Mouse (Mus musculus) hindbrain, embryonic 15.5 days (tissue): Measurements from ENCODE around the gene Sphkap. TPM values are rescaled to one million over a fixed set of nuclear protein-coding genes. Genes with fewer than 3 reads are reported as not detected.
A peak's percentile ranks its signal among the peaks of the same experiment; 100 is the strongest.

Experiments
- ATAC-seq: fragments of 200-750 bp; cut with Nextera tagmentation; 2 replicates; pipeline ENCODE4 v1.8.0; 2017; ENCODE audit warnings: low read depth, moderate number of reproducible peaks, moderate TSS enrichment; ENCODE audit not compliant: low FRiP score
- H3K27ac ChIP-seq: fragments of 300-500 bp; sonication (generic); replicated peaks from 2 replicates; pipeline ENCODE4 v1.5.1; 2015; ENCODE audit warnings: mild to moderate bottlenecking, inconsistent platforms
- H3K27me3 ChIP-seq: fragments of 300-500 bp; sonication (generic); 2 replicates; pipeline ENCODE4 v1.6.1; 2015; ENCODE audit warnings: control low read depth, inconsistent platforms
- H3K36me3 ChIP-seq: fragments of 300-500 bp; sonication (generic); 2 replicates; pipeline ENCODE4 v1.6.1; 2015; ENCODE audit warnings: control low read depth, inconsistent platforms
- H3K4me1 ChIP-seq: fragments of 300-500 bp; sonication (generic); replicated peaks from 2 replicates; pipeline ENCODE4 v1.6.1; 2015; ENCODE audit warnings: control low read depth, inconsistent platforms
- H3K4me2 ChIP-seq: fragments of 300-500 bp; sonication (generic); 2 replicates; pipeline ENCODE4 v1.6.1; 2015; ENCODE audit warnings: moderate library complexity, mild to moderate bottlenecking, inconsistent platforms
- H3K4me3 ChIP-seq: fragments of 300-500 bp; sonication (generic); 2 replicates; pipeline ENCODE4 v1.5.1; 2015; ENCODE audit warnings: mild to moderate bottlenecking, inconsistent platforms
- H3K9ac ChIP-seq: fragments of 300-500 bp; sonication (generic); 2 replicates; pipeline ENCODE4 v1.6.1; 2015; ENCODE audit warnings: inconsistent platforms
- H3K9me3 ChIP-seq: fragments of 300-500 bp; sonication (generic); 2 replicates; pipeline ENCODE4 v1.6.1; 2016; ENCODE audit warnings: control low read depth, inconsistent platforms
- WGBS: fragments of 180-500 bp; shearing (Covaris S2); methylation state at CpG from one replicate; pipeline ENCODE4 v1.1.7; 2015; 5-methylcytosine and 5-hydroxymethylcytosine counted together
- polyA plus RNA-seq: library from polyadenylated mRNA; unstranded; fragments of >200 nt; fragmentation: Nextera tagmentation; extraction: Ambion mirVana; gene quantifications from 2 replicates; pipeline ENCODE4 v1.2.1, GENCODE M21; 2015

Sphkap gene
- polyA plus RNA-seq, 1 experiment from 2014 or later = 20.3 TPM

DNA sequence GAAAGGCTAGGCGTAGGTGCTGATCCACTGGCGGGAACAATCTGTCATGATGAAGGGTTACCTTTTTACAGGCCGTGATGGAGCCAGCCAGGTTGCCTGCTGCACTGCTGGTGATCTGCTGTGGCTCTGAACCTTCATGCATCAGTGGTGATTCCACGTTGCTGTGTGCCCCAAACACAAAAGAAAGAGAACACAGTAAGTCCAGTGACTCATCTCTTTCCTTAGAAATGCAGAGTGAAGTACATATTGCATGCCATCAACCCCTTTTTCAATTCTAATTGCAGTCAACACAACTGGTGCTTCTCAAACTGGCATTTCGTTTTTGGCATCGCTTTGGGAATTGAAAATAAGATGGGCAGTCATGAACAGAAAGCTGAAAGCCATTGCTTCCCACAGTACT, 45.8 kb downstream of the Sphkap start:
- Histone ChIP-seq H3K27me3 (no peaks in the 10 kb centered on the region), H3K27ac (no peak overlapping the region), H3K36me3 (no peaks in the 10 kb centered on the region), H3K9me3 (no peaks in the 10 kb centered on the region), H3K9ac (no peak overlapping the region), H3K4me2 (no peak overlapping the region), H3K4me1 (no peaks in the 10 kb centered on the region), H3K4me3 (no peak overlapping the region)
- whole genome bisulfite sequencing = 79% methylated on average over 6 of the region's 6 CpGs
- no peak for ATAC-seq

DNA sequence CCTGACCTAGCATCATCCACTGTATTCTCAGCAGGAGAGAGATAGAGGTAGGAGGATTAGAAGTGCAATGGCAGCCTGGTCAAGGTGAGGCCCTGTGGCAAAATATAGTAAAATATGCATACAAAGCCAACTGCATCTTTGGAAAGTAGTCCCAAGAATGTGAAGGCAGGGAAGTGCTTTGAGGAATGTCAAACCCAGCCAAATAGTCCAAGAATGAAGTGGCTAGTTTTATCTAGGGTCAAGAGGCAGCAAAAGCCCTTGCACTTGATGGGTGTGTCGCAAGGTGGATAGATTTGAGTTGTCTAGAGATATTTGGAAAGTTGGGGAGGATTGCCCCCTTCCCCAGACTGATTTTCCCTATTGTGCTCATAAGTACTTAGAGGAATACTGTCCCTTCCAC, 61.5 kb downstream of the Sphkap start:
- no peak overlapping the region for H3K9ac ChIP-seq
- no peaks in the 10 kb centered on the region for H3K9me3 ChIP-seq
- H3K4me1 ChIP-seq = no peaks in the 10 kb centered on the region
- WGBS = 93% methylated on average over 1 of the region's 1 CpGs
- no peaks in the 10 kb centered on the region for H3K36me3 ChIP-seq
- no peak for ATAC-seq
- H3K4me3 ChIP-seq = no peak overlapping the region
- no peak overlapping the region for H3K4me2 ChIP-seq
- H3K27me3 ChIP-seq = no peaks in the 10 kb centered on the region
- no peak overlapping the region for H3K27ac ChIP-seq

DNA sequence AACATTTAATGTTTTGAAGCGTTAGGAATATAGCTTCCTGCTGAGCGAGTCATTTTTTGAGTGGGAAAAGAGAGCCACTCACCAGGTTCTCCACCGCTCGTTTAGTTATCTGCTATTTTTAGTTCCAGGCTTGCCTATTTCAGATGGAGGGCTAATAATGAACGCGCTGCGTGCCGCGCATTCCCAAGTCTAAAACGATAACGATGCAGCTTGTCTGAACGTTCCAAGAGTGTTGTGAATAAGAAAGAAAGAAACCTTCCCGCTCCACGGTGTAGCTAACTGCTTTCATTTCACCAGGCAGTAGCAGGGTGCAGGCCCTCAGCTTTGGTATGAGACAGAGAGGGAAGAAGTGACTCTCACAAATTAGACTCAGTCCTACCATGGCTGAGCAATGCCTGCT, 62.4 kb downstream of the Sphkap start:
- Histone ChIP-seq H3K4me2 (no peak overlapping the region), H3K9me3 (no peaks in the 10 kb centered on the region), H3K4me1 (no peaks in the 10 kb centered on the region), H3K4me3 (no peak overlapping the region), H3K27me3 (no peaks in the 10 kb centered on the region), H3K36me3 (no peaks in the 10 kb centered on the region), H3K27ac (no peak overlapping the region), H3K9ac (no peak overlapping the region)
- 0 out of 2 replicates have a peak, but pooled peaks have one; percentile 30 for ATAC-seq
- 76% methylated on average over 14 of the region's 14 CpGs for WGBS

DNA sequence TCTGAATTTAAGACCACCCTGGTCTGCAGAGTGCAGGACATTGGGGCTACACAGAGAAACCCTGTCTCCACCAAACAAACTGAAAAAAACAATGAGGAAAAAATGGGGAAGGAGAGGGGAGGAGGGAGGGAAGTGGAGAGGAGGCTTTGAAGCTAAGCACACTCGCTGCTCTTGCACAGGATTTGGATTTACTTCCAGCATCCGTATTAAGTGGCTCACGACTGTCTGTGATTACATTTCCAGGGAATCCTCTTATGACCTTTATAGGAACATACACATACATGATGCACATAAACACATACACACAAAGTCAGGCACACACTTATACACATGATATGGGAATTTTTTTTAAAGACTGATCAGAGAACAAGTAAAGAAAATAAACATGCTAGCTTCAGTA, 62.9 kb downstream of the Sphkap start:
- H3K9me3 ChIP-seq = no peaks in the 10 kb centered on the region
- no peak overlapping the region for H3K9ac ChIP-seq
- no peak overlapping the region for H3K4me3 ChIP-seq
- H3K27ac ChIP-seq = no peak overlapping the region
- no peaks in the 10 kb centered on the region for H3K36me3 ChIP-seq
- no peaks in the 10 kb centered on the region for H3K27me3 ChIP-seq
- H3K4me1 ChIP-seq = no peaks in the 10 kb centered on the region
- no peak for ATAC-seq
- no peak overlapping the region for H3K4me2 ChIP-seq
- WGBS = 68% methylated on average over 3 of the region's 3 CpGs

DNA sequence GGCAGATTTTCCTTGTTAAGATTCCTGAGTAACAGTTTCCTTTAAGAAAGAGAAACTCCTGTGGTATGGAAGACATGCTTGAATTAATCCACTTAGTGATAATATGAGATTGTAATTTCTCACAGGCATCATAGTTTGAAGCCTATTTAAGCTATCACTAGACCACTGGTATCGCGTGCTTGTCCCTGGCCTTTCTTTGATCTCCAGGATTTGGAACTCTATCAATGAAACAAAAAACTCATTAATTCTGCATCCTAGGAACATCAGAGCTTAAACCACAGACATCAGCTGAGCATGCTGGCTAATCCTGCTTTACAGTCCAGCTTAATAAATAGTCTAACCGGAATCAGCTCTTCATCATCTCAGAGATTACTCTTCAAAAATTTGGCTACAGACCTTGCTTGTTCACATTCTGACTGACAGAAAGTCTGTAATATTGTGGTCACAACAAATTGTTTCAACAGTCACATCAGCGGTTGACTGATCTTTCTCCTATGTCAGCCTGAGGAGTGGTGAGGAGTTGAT, 65.2 kb downstream of the Sphkap start:
- Histone ChIP-seq H3K4me1 (no peaks in the 10 kb centered on the region), H3K9ac (no peak overlapping the region), H3K27ac (no peak overlapping the region), H3K4me2 (no peak overlapping the region), H3K9me3 (no peaks in the 10 kb centered on the region), H3K4me3 (no peak overlapping the region), H3K27me3 (no peaks in the 10 kb centered on the region), H3K36me3 (no peaks in the 10 kb centered on the region)
- no peak for ATAC-seq
- WGBS = 79% methylated on average over 4 of the region's 4 CpGs

DNA sequence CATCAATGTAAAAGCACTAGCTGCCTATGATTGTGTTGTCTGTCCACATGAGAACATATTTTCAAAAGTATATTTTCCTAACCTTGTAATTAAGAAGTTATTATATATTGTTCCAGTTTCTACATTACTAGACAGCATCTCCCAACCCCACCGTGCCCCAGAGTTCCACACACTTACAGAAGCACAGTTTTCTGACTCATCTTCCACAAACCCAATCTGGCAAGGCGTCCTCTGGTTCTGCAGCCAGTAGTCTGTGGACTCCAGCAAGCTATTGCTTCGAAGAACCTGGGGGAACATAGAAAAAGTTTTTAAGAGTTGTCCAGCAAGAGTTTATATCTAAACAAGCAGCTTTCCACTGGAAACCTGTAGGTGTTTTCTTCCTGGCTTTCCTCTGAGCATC, 68.6 kb downstream of the Sphkap start:
- Histone ChIP-seq H3K36me3 (no peaks in the 10 kb centered on the region), H3K27me3 (no peaks in the 10 kb centered on the region), H3K4me2 (no peak overlapping the region), H3K9me3 (no peaks in the 10 kb centered on the region), H3K4me1 (no peaks in the 10 kb centered on the region), H3K9ac (no peak overlapping the region), H3K4me3 (no peak overlapping the region), H3K27ac (no peak overlapping the region)
- ATAC-seq = no peak
- WGBS = 90% methylated on average over 3 of the region's 3 CpGs

DNA sequence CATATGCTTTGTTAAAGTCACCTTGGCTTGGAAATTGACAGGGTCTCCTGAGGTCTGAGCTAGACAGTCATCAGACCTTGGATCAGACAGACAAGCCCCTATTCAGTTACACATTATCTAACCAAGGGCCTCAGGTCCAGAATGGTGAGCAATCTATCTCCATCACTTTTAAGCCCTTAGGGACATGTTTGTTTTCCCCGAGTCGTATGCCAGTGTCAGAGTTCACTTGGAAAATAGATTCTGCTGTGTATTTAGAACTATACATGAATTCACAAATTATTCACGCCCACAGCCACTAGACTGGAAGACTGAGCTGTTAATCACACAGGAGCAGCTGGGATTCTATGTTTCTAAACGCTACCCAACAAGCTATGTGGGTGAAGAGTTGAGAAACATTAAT, 91.1 kb downstream of the Sphkap start:
- H3K4me2 ChIP-seq = no peak overlapping the region
- no peaks in the 10 kb centered on the region for H3K27me3 ChIP-seq
- no peaks in the 10 kb centered on the region for H3K36me3 ChIP-seq
- no peak overlapping the region for H3K9ac ChIP-seq
- H3K27ac ChIP-seq = no peak overlapping the region
- H3K4me3 ChIP-seq = no peak overlapping the region
- 23% methylated on average over 4 of the region's 4 CpGs for WGBS
- H3K4me1 ChIP-seq = no peaks in the 10 kb centered on the region
- no peaks in the 10 kb centered on the region for H3K9me3 ChIP-seq
- no peak for ATAC-seq

DNA sequence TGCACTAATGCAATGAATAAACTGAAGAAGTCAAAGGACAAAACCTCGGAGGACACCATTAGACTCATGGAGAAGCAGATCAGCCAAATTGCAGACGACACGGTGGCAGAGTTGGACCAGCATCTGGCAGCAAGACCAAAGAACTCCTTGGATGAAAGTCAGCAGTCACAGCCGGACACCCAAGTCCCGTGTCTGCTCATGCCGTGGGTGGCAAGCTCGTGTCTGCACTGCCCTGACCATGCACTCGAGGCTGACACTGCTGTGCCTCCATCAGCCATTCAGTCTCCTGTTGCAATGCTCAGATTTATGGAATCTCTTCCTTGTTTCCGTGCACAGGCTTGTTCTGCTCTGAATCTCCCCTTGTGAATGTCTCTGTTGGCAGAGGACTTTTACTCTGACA, 92.9 kb downstream of the Sphkap start:
- ATAC-seq = no peak
- Histone ChIP-seq H3K9me3 (no peaks in the 10 kb centered on the region), H3K36me3 (no peaks in the 10 kb centered on the region), H3K4me2 (no peak overlapping the region), H3K9ac (no peak overlapping the region), H3K27me3 (no peaks in the 10 kb centered on the region), H3K4me1 (no peaks in the 10 kb centered on the region), H3K4me3 (no peak overlapping the region), H3K27ac (no peak overlapping the region)
- WGBS = 76% methylated on average over 9 of the region's 9 CpGs

DNA sequence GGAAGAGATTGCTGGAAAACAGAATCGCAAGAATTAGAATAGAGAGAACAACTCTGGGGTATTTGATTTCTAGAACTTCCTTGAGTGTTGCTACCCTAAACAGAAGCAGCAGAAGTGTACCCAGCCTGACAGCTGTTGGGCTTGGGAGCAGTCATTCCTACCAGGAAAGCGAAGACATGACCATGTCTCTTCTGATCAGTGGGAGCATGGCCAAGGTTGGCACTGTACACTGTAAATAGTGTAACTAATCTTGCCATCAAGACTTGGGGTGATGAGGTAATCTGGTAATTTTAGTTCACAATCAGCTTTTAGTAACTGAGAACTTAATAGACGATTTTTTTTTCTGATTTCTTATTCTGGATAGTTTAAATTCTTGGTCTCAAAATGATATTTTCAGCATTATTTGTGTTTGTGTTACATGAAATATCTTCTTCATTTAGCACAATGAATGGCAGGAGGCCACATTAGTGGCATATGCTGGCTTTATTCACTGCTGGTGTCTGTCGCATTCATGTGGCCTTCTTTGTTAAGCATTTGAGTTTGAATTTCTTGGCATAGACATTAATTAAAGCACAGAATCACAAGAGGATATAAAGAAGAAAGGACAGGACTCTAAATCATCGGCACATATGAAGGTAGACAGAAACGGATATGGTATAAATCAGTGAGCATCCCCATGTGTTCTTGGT, 96.2 kb downstream of the Sphkap start:
- Histone ChIP-seq H3K9ac (no peak overlapping the region), H3K27me3 (no peaks in the 10 kb centered on the region), H3K9me3 (no peaks in the 10 kb centered on the region), H3K36me3 (no peaks in the 10 kb centered on the region), H3K27ac (no peak overlapping the region), H3K4me1 (no peaks in the 10 kb centered on the region), H3K4me3 (no peak overlapping the region), H3K4me2 (no peak overlapping the region)
- WGBS = 75% methylated on average over 6 of the region's 6 CpGs
- no peak for ATAC-seq

DNA sequence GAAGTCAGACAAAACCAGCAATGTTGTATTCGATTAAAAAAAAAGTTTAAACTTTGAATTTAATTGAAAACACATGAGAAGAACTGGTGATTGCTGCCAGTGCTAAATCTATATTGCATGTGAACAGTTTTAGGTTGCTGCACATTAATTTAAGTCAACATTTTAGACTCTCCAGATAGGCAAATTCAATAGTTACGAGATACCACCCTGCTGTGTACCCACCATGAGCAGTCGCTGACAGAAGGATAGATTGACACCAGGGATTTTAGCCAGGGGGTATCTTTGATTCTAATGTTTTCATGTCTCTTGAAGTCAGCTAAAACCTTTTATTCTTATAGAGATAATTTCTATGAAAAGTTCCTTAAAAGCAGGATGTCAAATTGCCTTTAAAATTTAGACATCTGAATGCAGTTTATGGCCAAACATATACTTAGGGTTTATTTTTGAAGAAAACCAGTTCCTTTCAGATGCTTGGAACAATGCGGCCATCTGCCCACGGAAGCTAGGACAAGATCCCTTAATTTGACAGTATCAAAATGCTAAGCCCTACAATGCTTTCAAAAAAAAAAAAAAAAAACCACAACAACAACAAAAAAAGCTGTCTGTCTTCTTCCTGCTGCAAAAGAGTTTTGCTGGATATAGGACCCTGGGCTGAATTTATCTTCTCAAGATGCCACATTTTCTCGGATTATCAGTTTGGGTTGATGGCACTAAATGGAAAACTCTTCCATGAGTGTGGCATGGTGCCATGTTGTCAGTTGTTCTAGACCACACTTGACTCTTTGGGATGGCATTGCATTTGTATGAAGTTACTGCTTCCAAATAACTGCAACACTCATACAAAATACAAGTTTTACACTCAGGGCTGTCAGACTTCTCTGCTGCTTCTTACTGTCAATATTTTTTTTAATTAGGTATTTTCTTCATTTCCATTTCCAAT, 110.6 kb downstream of the Sphkap start:
- H3K4me2 ChIP-seq = no peak overlapping the region
- H3K4me3 ChIP-seq = no peak overlapping the region
- no peaks in the 10 kb centered on the region for H3K36me3 ChIP-seq
- no peaks in the 10 kb centered on the region; the same call in 1 of the 2 replicates for H3K4me1 ChIP-seq
- H3K27ac ChIP-seq = no peak overlapping the region
- WGBS = 59% methylated on average over 6 of the region's 6 CpGs
- H3K9me3 ChIP-seq = no peaks in the 10 kb centered on the region
- no peak for ATAC-seq
- H3K27me3 ChIP-seq = no peaks in the 10 kb centered on the region
- H3K9ac ChIP-seq = no peak overlapping the region

DNA sequence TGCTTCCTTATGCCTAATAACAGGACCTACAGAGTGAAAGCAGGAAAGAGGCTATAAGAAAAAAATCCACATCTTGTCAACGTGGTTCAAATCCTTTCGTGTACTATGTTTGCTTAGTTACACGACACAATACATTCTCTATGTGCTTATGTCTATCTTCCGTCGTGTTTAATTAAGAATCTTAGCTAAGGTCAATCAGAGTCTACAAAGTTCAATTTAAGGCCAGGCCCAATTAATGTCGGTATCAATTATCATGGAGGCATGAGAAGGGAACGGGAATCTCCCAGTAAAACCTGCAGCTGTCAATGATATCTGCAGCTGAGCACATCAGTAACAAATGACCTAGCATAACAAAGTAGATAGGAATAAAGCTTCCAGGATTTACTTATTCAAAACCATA, 122.1 kb downstream of the Sphkap start:
- H3K4me2 ChIP-seq = no peak overlapping the region
- ATAC-seq = no peak
- H3K9me3 ChIP-seq = no peaks in the 10 kb centered on the region
- H3K36me3 ChIP-seq = no peaks in the 10 kb centered on the region
- WGBS = 52% methylated on average over 7 of the region's 7 CpGs
- H3K27ac ChIP-seq = no peak overlapping the region
- no peaks in the 10 kb centered on the region for H3K27me3 ChIP-seq
- H3K4me3 ChIP-seq = no peak overlapping the region
- no peak overlapping the region for H3K9ac ChIP-seq
- H3K4me1 ChIP-seq = no peaks in the 10 kb centered on the region

DNA sequence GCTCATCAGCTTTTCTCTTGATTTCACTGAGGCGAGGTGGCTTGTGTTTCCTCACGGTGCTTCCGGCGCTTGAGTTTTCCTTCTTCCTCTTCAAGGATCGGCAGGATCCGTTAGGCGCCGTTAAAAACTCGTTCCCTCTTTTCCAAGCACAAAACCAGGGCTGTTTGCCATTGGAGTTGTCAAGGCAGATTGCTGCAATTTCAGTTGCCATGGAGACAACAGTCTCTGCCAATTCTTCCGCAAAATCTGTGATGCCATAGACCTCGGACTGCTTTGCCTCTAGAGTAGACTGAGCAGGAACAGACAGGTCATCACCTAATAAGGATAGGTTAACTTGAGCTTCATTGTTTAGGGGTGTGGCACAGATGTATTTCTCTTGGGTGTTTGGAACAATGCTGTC, 131.0 kb downstream of the Sphkap start:
- Histone ChIP-seq H3K9ac (no peak overlapping the region), H3K27me3 (no peaks in the 10 kb centered on the region), H3K4me2 (no peak overlapping the region), H3K4me3 (no peak overlapping the region), H3K9me3 (no peaks in the 10 kb centered on the region), H3K27ac (peak overlapping the region; percentile 61), H3K4me1 (no peaks in the 10 kb centered on the region), H3K36me3 (no peaks in the 10 kb centered on the region)
- peak; percentile 87 for ATAC-seq
- 42% methylated on average over 11 of the region's 11 CpGs for whole genome bisulfite sequencing
